Mouse (Mus musculus) adrenal gland (tissue): Measurements from ENCODE around the gene Cd37.

Experiments used
- intact Hi-C: fragments of 180-260 bp; cut with DNase I; formaldehyde crosslinking; loops from one replicate; pipeline ENCODE4 v1.15.1; 2025

Cd37 gene

DNA sequence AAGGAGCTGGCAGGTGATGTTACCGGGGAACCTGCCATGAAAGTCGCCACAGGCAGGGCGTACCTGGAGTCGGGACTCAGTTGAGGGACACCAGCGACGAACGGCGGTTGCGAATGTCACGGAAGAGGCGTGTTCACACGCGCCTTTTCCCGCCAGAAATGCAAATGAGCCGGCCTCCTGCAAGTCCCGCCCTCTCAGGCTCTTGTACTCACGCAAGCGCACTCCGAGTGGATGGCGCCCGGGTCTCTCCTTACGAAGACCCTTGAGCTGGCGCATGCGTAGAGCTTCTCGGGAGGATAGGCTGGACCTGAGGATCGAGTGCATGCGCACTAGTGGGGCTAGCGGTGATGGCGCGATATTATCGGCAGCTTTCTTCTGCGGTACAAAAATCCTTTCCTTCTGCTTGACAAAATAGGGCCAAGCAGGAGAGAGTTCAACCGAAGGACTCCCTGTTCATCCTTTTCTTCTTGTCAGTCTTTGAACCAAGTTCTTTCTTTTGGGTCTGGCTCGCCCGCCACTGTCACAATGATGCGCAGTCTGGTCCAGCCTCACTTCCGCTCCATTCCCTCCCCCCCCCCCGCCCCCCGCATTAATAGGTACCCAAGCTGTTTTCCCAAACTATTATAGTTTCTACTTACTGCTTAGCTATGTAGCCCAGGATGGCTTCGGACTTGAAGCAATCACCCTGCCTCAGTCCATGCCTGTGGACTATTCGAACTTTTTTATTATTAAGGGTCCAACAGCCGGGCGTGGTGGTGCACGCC is 34.4 kb downstream of the Cd37 start, which contains the start of gene Ccdc155:
Ccdc155 (minus strand) TSS at position 513 of the 764 bp plus-strand sequence.
- intact Hi-C loops: loop anchor here (5.0 kb wide), 2 partner anchors 112 to 127 kb away; partner anchors contain the start of gene Rcn3

DNA sequence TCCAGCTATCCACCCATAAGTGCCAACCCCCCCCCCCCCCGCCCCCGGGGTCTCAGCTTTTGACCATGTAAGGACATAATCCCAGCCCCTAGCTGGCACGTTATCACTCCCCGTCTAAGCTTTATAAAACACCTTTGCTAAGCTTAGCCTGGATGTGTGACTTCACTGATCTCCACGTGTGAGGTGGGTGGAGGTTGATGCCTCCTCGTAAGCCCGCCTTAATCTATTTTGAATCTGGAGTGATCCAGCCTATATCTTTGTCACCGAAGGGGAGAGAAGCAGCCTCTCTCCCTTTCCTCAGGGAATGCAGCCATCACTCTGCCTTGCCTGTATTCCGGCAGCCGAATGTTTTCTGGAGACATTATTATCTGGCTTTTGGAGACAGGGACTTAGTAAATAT is 36.3 kb downstream of the Cd37 start:
- intact Hi-C loops: loop anchor here (5.0 kb wide), 2 partner anchors 110 to 125 kb away; partner anchors contain the start of gene Rcn3

DNA sequence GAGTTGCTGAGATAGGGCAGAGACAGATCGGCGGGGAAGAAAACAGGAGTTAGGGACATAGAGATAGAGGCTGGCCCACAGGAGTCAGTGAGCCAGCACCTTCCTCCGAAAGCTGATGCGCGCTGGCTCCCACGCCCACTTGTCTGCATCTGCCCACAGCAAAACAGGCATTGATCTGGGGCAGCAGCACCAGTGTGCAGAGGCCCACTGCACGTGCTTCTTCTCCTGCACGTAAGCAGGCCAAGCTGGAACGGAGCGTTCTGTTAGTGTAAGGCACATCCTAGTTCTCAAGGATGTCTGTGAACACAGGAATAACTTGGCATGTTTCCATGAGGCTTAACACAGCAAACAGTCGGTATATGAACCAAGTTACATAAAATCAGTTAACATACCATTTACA is 40.0 kb downstream of the Cd37 start:
- intact Hi-C loops: no loop called here

GRCm38 (mm10) chr7:45198435-45198834 is 40.5 kb downstream of the Cd37 start:
- intact Hi-C loops: no loop called here

DNA sequence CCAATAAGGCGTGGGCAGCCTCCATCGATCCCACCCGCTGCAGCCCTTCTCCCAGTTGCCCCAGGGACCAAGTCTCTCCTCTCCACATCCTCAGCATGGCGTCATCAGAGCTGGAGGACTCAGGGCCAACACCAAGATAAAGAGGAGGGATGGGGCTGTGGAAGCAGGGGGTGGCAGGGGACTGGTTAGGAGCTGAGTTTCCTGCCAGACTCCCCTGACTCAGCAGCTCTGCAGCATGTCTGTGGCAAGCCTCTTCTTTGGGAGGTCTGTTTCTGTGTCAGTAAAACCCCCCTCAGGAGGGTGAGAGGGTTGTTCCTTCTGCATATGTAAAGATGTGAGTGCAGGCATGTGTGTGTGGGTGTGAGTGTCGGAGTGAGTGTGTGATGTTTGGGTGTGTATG is 41.9 kb downstream of the Cd37 start:
- intact Hi-C loops: no loop called here

DNA sequence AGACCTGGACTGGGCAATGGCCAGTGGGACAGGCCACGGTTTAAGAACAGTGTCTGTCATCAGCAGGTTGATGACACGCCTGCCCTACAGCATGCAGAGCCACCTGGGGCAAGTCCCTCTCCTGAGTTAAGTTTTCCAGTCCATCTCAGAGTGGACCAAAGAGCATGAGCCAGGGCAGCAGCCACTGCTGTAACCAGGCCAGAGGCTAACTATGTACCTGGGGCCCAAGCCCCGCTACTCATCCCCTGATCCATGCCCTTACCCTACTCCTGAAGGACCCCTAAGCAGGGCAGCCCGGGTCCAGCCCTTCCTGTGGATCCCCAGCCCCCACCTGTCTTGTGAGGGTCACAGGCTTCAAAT is 42.8 kb downstream of the Cd37 start:
- intact Hi-C loops: no loop called here

GRCm38 (mm10) chr7:45195341-45196175 is 43.4 kb downstream of the Cd37 start:
- intact Hi-C loops: no loop called here

DNA sequence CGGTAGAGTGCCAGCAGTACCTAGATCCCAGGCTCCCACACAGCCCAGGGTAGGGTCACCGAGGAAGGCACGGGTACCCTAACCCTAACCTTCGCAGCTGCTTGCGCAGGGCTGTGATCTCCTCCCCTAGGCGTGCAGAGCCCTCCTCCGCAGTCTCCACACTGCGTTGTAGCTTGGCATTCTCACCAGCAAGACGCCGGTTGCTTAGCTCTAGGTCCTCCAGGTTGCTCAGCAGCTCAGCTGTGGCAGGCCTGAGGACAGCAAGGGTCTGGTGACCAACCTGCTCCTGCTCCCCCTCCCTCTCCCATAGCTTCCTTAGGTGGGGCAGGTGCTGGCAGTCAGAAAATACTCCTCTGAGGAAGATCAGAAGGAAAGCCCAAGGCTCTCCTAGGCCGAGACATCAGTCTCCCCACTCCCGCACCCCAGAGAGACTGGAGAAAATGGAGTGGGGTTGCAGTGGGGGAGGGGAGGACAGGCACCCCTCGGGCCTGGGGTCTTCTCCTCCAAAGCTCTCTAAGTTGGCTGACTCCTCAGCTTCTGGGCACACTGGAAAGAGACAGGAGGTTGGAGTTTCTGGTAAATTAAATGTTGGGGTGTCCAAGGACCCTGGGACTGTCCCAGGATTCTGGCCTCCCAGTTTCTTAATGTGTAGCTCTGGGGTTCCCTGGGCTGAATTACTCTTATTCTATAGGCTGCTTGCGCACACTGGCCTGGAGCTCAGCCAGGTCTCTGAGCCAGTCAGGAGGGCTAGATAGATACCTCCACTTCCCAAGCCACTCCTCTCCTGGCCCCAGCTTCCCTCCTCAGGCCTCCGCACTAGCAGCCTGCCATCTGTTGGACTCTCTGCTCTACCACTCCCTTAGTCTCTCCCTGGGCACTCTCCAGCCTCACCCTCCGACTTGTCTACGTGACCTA is 44.8 kb downstream of the Cd37 start:
- intact Hi-C loops: no loop called here

GRCm38 (mm10) chr7:45193406-45193805 is 45.5 kb downstream of the Cd37 start:
- intact Hi-C loops: no loop called here

DNA sequence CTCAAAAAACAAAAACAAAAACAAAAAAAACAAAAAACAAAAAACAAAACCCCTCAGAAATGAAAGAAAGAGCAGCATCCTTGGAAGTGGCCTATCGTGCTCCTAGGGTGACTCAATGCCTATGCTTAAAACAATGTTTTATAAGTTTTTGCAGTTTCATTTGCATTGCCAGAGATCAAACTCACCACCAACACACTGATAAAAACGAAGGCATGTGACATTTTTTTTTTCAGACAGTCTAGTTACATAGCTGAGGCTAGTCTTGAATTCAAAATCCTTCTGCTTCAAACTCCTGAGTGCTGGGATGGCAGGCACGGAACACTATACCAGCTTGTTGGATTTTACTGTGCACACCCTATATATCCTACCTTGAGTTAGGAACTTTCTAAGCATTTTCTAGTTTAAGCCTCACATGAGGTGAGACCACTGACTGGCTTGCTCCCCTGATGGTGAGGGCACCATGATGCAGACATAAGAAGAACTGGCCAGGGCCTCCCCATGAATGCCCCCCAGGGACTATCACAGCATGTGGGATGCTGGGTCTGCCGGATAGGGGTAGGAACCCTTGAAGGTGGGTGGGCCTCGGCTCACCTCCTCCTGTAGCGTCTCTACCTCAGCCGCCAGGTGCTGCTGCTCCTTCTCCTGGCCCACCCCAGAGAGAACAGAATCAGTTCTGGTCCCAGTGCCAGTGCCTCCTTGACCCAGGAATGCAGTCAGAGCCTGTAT is 46.2 kb downstream of the Cd37 start:
- intact Hi-C loops: no loop called here

DNA sequence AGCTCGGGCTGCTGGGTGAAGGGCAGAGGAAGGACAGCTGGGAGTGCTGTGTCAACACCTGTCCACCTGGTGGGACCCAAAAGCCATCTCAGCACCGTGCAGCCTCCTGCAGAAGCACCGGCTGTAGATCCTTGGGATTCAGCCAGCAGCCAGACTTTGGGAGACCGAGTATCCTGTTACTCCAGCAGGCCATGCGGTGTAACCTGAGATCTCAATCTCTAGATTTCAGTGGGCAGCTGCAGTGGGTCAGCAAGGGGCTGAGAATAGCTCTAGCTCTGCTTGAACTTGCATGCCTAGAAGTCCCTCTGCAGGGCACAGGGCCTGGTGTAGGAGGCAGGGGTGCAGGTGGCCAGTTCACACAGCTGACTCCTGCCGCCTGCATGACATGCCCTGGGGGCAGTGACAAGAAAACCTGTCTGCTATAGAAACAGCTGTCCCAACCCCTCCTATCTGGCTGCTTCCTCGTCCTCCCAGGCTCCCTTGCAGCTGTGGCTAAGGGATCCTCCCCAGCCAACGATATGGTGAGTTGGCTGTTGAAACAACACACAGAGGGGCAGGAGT is 47.0 kb downstream of the Cd37 start:
- intact Hi-C loops: no loop called here

DNA sequence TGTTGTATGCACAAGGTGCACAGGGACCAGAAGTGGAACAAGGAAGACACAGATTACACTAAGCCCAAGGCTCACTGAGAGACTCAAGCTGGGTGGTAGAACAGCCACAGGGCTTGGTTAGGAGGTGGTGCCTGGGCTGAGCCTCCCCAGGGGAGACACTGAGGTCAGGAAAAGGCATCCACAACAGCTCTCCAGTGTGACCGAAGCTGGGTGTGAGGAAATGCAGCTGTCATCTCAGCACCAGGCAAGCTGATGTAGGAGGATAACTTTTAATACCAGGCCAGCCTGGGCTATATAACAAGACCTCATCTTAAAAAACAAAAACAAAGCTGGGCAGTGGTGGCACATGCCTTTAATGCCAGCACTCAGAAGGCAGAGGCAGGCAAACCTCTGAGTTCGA is 47.8 kb downstream of the Cd37 start:
- intact Hi-C loops: no loop called here

- intact Hi-C loops: no loop called here
These were observed 48.7 kb downstream of the Cd37 start for GRCm38 (mm10) chr7:45190186-45190585.

GRCm38 (mm10) chr7:45189600-45189999 is 49.3 kb downstream of the Cd37 start:
- intact Hi-C loops: no loop called here

DNA sequence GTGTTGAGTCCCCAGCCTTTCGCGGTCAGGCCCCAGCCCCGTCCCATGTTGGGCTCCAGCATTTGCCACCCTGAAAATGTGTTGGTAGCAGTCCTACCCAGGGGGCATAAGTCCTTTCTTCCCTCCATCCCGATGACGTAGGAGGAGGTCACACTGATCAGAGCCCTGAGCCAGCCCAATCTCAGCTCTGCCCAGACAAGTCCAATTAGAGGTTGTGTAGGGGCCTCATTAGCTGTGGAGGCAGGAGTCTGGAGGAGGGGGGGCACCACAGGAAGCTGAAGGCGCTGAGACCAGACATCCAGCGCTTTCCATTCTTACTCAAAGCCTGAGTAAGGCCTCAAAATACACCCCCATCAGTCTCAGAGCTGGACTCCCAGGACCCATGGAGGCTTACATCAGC is 53.0 kb downstream of the Cd37 start:
- intact Hi-C loops: no loop called here

GRCm38 (mm10) chr7:45183672-45184071 is 55.2 kb downstream of the Cd37 start:
- intact Hi-C loops: no loop called here
